Mouse (Mus musculus): ENCODE data around the gene Sf3b6.
"Not testable (repeated sequence)": the region's sequence is repeated elsewhere in the genome, so short reads cannot be mapped to it uniquely, and the experiment has no call there.

Gene Sf3b6

GRCm38 (mm10) chr12:4817361-4818101 lies at the start of gene Sf3b6:
TSS of gene Sf3b6 (plus strand) at chr12:4817544.
- DNase-seq (ENCODE audit: low read depth, low spot score), result peak; percentile 92

GRCm38 (mm10) chr12:4768492-4769332 lies 48.6 kb upstream of the Sf3b6 start, which contains the start of the genes Pfn4 and Fam228b:
TSS of gene Pfn4 (plus strand) at chr12:4769022.
TSS of gene Fam228b (minus strand) at chr12:4769267.
- DNase-seq (ENCODE audit: low read depth, low spot score), result peak; percentile 80

GRCm38 (mm10) chr12:4769333-4769723 lies 48.0 kb upstream of the Sf3b6 start:
- DNase-seq (ENCODE audit: low read depth, low spot score), result no peak

GRCm38 (mm10) chr12:4774895-4775587 lies 42.3 kb upstream of the Sf3b6 start:
- DNase-seq (ENCODE audit: low read depth, low spot score), result no peak

- no peak for DNase-seq (ENCODE audit: low read depth, low spot score)
Observed at GRCm38 (mm10) chr12:4775588-4775949, 41.8 kb upstream of the Sf3b6 start.

- DNase-seq (ENCODE audit: low read depth, low spot score), result no peak
Observed at GRCm38 (mm10) chr12:4777734-4778133, 39.6 kb upstream of the Sf3b6 start.

- no peak for DNase-seq (ENCODE audit: low read depth, low spot score)
Observed at GRCm38 (mm10) chr12:4780245-4780644, 37.1 kb upstream of the Sf3b6 start.

GRCm38 (mm10) chr12:4781270-4781669 lies 36.1 kb upstream of the Sf3b6 start:
- no peak for DNase-seq (ENCODE audit: low read depth, low spot score)

GRCm38 (mm10) chr12:4781725-4782404 lies 35.5 kb upstream of the Sf3b6 start:
- DNase-seq (ENCODE audit: low read depth, low spot score), result not testable (repeated sequence)

GRCm38 (mm10) chr12:4783598-4783997 lies 33.7 kb upstream of the Sf3b6 start:
- DNase-seq (ENCODE audit: low read depth, low spot score), result no peak

GRCm38 (mm10) chr12:4784466-4784865 lies 32.9 kb upstream of the Sf3b6 start:
- no peak for DNase-seq (ENCODE audit: low read depth, low spot score)

- not testable (repeated sequence) for DNase-seq (ENCODE audit: low read depth, low spot score)
Observed at GRCm38 (mm10) chr12:4788128-4788527, 29.2 kb upstream of the Sf3b6 start.

- no peak for DNase-seq (ENCODE audit: low read depth, low spot score)
Observed at GRCm38 (mm10) chr12:4793718-4794117, 23.6 kb upstream of the Sf3b6 start.

GRCm38 (mm10) chr12:4797471-4797870 lies 19.9 kb upstream of the Sf3b6 start:
- not testable (repeated sequence) for DNase-seq (ENCODE audit: low read depth, low spot score)

- no peak for DNase-seq (ENCODE audit: low read depth, low spot score)
Observed at GRCm38 (mm10) chr12:4811036-4811435, 6.3 kb upstream of the Sf3b6 start.

- DNase-seq (ENCODE audit: low read depth, low spot score), result no peak
Observed at GRCm38 (mm10) chr12:4811705-4812104, 5.6 kb upstream of the Sf3b6 start.

GRCm38 (mm10) chr12:4813636-4814035 lies 3.7 kb upstream of the Sf3b6 start:
- no peak for DNase-seq (ENCODE audit: low read depth, low spot score)

- no peak for DNase-seq (ENCODE audit: low read depth, low spot score)
Observed at GRCm38 (mm10) chr12:4816680-4817360, 524 bp upstream of the Sf3b6 start.

- no peak for DNase-seq (ENCODE audit: low read depth, low spot score)
Observed at GRCm38 (mm10) chr12:4827256-4827655, 9.9 kb downstream of the Sf3b6 start.

- DNase-seq (ENCODE audit: low read depth, low spot score), result no peak
Observed at GRCm38 (mm10) chr12:4836959-4837358, 19.6 kb downstream of the Sf3b6 start.

- no peak for DNase-seq (ENCODE audit: low read depth, low spot score)
Observed at GRCm38 (mm10) chr12:4840010-4840409, 22.7 kb downstream of the Sf3b6 start.

Measured in WW6 (cell line).